Mouse (Mus musculus): Measurements from ENCODE around the gene Arl5b. TPM values are rescaled to one million over a fixed set of nuclear protein-coding genes. Genes with fewer than 3 reads are reported as not detected.

Arl5b gene
- polyA plus RNA-seq, 1 experiment, result 4.3 TPM

- Histone ChIP-seq H3K4me2 (ENCODE audit: low read depth) (no peak overlapping the region), H3K79me2 (ENCODE audit: control insufficient read depth, insufficient read depth) (no peaks in the 10 kb centered on the region), H3K36me3 (ENCODE audit: control insufficient read depth, insufficient read depth) (no peaks in the 10 kb centered on the region), H3K4me3 (no peak overlapping the region), H3K27me3 (ENCODE audit: control insufficient read depth, insufficient read depth, insufficient read length) (no peaks in the 10 kb centered on the region), H3ac (ENCODE audit: control insufficient read depth, insufficient read length) (no peak overlapping the region)
- TF ChIP-seq POLR2A (IDR thresholded peaks at IDR 0.05; ENCODE audit: insufficient read length, low read depth) (no peak), E2F4 (IDR thresholded peaks at IDR 0.05; ENCODE audit: insufficient read depth) (no peak), CEBPB (IDR thresholded peaks at IDR 0.05; ENCODE audit: insufficient read depth, poor library complexity, severe bottlenecking) (no peak), MYOD1 (IDR thresholded peaks at IDR 0.05; ENCODE audit: control insufficient read depth in 1 of 3, insufficient read length in 2 of 3, low read depth in 2 of 3) (no peak), MAX (IDR thresholded peaks at IDR 0.05; ENCODE audit: low read depth) (no peak), POLR2AphosphoS2 (IDR thresholded peaks at IDR 0.05; ENCODE audit: insufficient read length, low read depth) (no peak), USF1 (IDR thresholded peaks at IDR 0.05; ENCODE audit: low read depth) (no peak), REST (IDR thresholded peaks at IDR 0.05; ENCODE audit: insufficient read depth, insufficient read length) (no peak), TCF12 (IDR thresholded peaks at IDR 0.05; ENCODE audit: insufficient read depth, poor library complexity, severe bottlenecking) (no peak), TCF3 (IDR thresholded peaks at IDR 0.05; ENCODE audit: insufficient read length, low read depth) (no peak), MYOG (IDR thresholded peaks at IDR 0.05; ENCODE audit: control insufficient read depth in 1 of 3, insufficient read depth in 1 of 3, insufficient read length in 2 of 3, low read depth in 2 of 3) (no peak), SRF (IDR thresholded peaks at IDR 0.05; ENCODE audit: control insufficient read depth, insufficient read length, low read depth) (no peak)
Observed at GRCm38 (mm10) chr2:15104386-15104785, 55.2 kb downstream of the Arl5b start.

GRCm38 (mm10) chr2:15111290-15111689, 62.1 kb downstream of the Arl5b start:
- TF ChIP-seq SRF (IDR thresholded peaks at IDR 0.05; ENCODE audit: control insufficient read depth, insufficient read length, low read depth) (no peak), E2F4 (IDR thresholded peaks at IDR 0.05; ENCODE audit: insufficient read depth) (no peak)
- no peak overlapping the region for H3K4me3 ChIP-seq
- no peak overlapping the region for H3K4me2 ChIP-seq (ENCODE audit: low read depth)
- no peaks in the 10 kb centered on the region for H3K36me3 ChIP-seq (ENCODE audit: control insufficient read depth, insufficient read depth)
- no peak overlapping the region for H3ac ChIP-seq (ENCODE audit: control insufficient read depth, insufficient read length)
- H3K27me3 ChIP-seq (ENCODE audit: control insufficient read depth, insufficient read depth, insufficient read length), result no peaks in the 10 kb centered on the region
- H3K79me2 ChIP-seq (ENCODE audit: control insufficient read depth, insufficient read depth), result no peaks in the 10 kb centered on the region

GRCm38 (mm10) chr2:15111808-15112440, 62.7 kb downstream of the Arl5b start:
- H3K4me3 ChIP-seq, result no peak overlapping the region
- no peak for TF ChIP-seq MYOG (IDR thresholded peaks at IDR 0.05; ENCODE audit: control insufficient read depth in 1 of 3, insufficient read depth in 1 of 3, insufficient read length in 2 of 3, low read depth in 2 of 3)
- no peak for TF ChIP-seq SRF (IDR thresholded peaks at IDR 0.05; ENCODE audit: control insufficient read depth, insufficient read length, low read depth)
- TF ChIP-seq REST (IDR thresholded peaks at IDR 0.05; ENCODE audit: insufficient read depth, insufficient read length), result no peak
- no peak for TF ChIP-seq CEBPB (IDR thresholded peaks at IDR 0.05; ENCODE audit: insufficient read depth, poor library complexity, severe bottlenecking)
- no peak for TF ChIP-seq USF1 (IDR thresholded peaks at IDR 0.05; ENCODE audit: low read depth)
- no peak for TF ChIP-seq MAX (IDR thresholded peaks at IDR 0.05; ENCODE audit: low read depth)
- TF ChIP-seq TCF12 (IDR thresholded peaks at IDR 0.05; ENCODE audit: insufficient read depth, poor library complexity, severe bottlenecking), result no peak
- TF ChIP-seq POLR2A (IDR thresholded peaks at IDR 0.05; ENCODE audit: insufficient read length, low read depth), result no peak
- TF ChIP-seq MYOD1 (IDR thresholded peaks at IDR 0.05; ENCODE audit: control insufficient read depth in 1 of 3, insufficient read length in 2 of 3, low read depth in 2 of 3), result no peak
- no peak for TF ChIP-seq POLR2AphosphoS2 (IDR thresholded peaks at IDR 0.05; ENCODE audit: insufficient read length, low read depth)
- TF ChIP-seq TCF3 (IDR thresholded peaks at IDR 0.05; ENCODE audit: insufficient read length, low read depth), result no peak
- no peak overlapping the region for H3ac ChIP-seq (ENCODE audit: control insufficient read depth, insufficient read length)
- H3K79me2 ChIP-seq (ENCODE audit: control insufficient read depth, insufficient read depth), result no peaks in the 10 kb centered on the region
- no peaks in the 10 kb centered on the region for H3K36me3 ChIP-seq (ENCODE audit: control insufficient read depth, insufficient read depth)
- H3K27me3 ChIP-seq (ENCODE audit: control insufficient read depth, insufficient read depth, insufficient read length), result no peaks in the 10 kb centered on the region
- H3K4me2 ChIP-seq (ENCODE audit: low read depth), result no peak overlapping the region

GRCm38 (mm10) chr2:15112741-15113140, 63.5 kb downstream of the Arl5b start:
- TF ChIP-seq MYOD1 (IDR thresholded peaks at IDR 0.05; ENCODE audit: control insufficient read depth in 1 of 3, insufficient read length in 2 of 3, low read depth in 2 of 3), result no peak
- no peak for TF ChIP-seq SRF (IDR thresholded peaks at IDR 0.05; ENCODE audit: control insufficient read depth, insufficient read length, low read depth)
- TF ChIP-seq CEBPB (IDR thresholded peaks at IDR 0.05; ENCODE audit: insufficient read depth, poor library complexity, severe bottlenecking), result no peak
- TF ChIP-seq REST (IDR thresholded peaks at IDR 0.05; ENCODE audit: insufficient read depth, insufficient read length), result no peak
- no peak for TF ChIP-seq MAX (IDR thresholded peaks at IDR 0.05; ENCODE audit: low read depth)
- TF ChIP-seq MYOG (IDR thresholded peaks at IDR 0.05; ENCODE audit: control insufficient read depth in 1 of 3, insufficient read depth in 1 of 3, insufficient read length in 2 of 3, low read depth in 2 of 3), result no peak
- no peak for TF ChIP-seq TCF12 (IDR thresholded peaks at IDR 0.05; ENCODE audit: insufficient read depth, poor library complexity, severe bottlenecking)
- no peaks in the 10 kb centered on the region for H3K79me2 ChIP-seq (ENCODE audit: control insufficient read depth, insufficient read depth)

GRCm38 (mm10) chr2:15121217-15121680, 72.1 kb downstream of the Arl5b start:
- Histone ChIP-seq H3K27me3 (ENCODE audit: control insufficient read depth, insufficient read depth, insufficient read length) (no peaks in the 10 kb centered on the region), H3K79me2 (ENCODE audit: control insufficient read depth, insufficient read depth) (no peaks in the 10 kb centered on the region), H3K4me2 (ENCODE audit: low read depth) (no peak overlapping the region), H3K4me3 (no peak overlapping the region), H3ac (ENCODE audit: control insufficient read depth, insufficient read length) (no peak overlapping the region), H3K36me3 (ENCODE audit: control insufficient read depth, insufficient read depth) (no peaks in the 10 kb centered on the region)
- no peak for TF ChIP-seq CEBPB (IDR thresholded peaks at IDR 0.05; ENCODE audit: insufficient read depth, poor library complexity, severe bottlenecking)
- TF ChIP-seq TCF12 (IDR thresholded peaks at IDR 0.05; ENCODE audit: insufficient read depth, poor library complexity, severe bottlenecking), result no peak

More at GRCm38 (mm10) chr2:15112741-15113140, 63.5 kb downstream of the Arl5b start:
- H3K4me2 ChIP-seq (ENCODE audit: low read depth), result no peak overlapping the region
- no peak overlapping the region for H3K4me3 ChIP-seq
- H3K27me3 ChIP-seq (ENCODE audit: control insufficient read depth, insufficient read depth, insufficient read length), result no peaks in the 10 kb centered on the region
- H3K36me3 ChIP-seq (ENCODE audit: control insufficient read depth, insufficient read depth), result no peaks in the 10 kb centered on the region
- no peak overlapping the region for H3ac ChIP-seq (ENCODE audit: control insufficient read depth, insufficient read length)

Other genes starting within 250 kb of the Arl5b start
- gene Nsun6, start 5.7 kb downstream of the Arl5b start, polyA plus RNA-seq (2012; fragmentation: generic; extraction: Trizol), result 3.4 TPM